Mouse (Mus musculus): ENCODE data around the gene 1810055G02Rik.

GRCm38 (mm10) chr19:3743851-3744512 is 35.9 kb downstream of the 1810055G02Rik start:
- no peak for TF ChIP-seq USF1 (IDR thresholded peaks at IDR 0.05; ENCODE audit: low read depth)
- TF ChIP-seq CTCF (IDR thresholded peaks at IDR 0.05; ENCODE audit: control insufficient read depth, insufficient read depth, insufficient read length): no peak
